Mouse (Mus musculus) heart, embryonic 12.5 days (tissue): Measurements from ENCODE around the gene Tctex1d1. TPM values are rescaled to one million over a fixed set of nuclear protein-coding genes. Genes with fewer than 3 reads are reported as not detected.

Source experiments
- ATAC-seq: fragments of 200-750 bp; cut with Nextera tagmentation; 2 replicates; pipeline ENCODE4 v1.8.0; 2017; ENCODE audit warnings: moderate TSS enrichment, moderate library complexity; ENCODE audit not compliant: insufficient number of reproducible peaks, low FRiP score
- H3K27ac ChIP-seq: fragments of 300-500 bp; sonication (generic); 2 replicates; pipeline ENCODE4 v1.5.1; 2016; ENCODE audit warnings: mild to moderate bottlenecking, moderate library complexity; ENCODE audit not compliant: poor library complexity, severe bottlenecking
- H3K27me3 ChIP-seq: fragments of 300-500 bp; sonication (generic); replicated peaks from 2 replicates; pipeline ENCODE4 v1.6.1; 2016; ENCODE audit warnings: mild to moderate bottlenecking, moderate library complexity
- H3K36me3 ChIP-seq: fragments of 300-500 bp; sonication (generic); 2 replicates; pipeline ENCODE4 v1.6.1; 2016; ENCODE audit warnings: mild to moderate bottlenecking, moderate library complexity
- H3K4me1 ChIP-seq: fragments of 300-500 bp; sonication (generic); replicated peaks from 2 replicates; pipeline ENCODE4 v1.6.1; 2016; ENCODE audit warnings: mild to moderate bottlenecking
- H3K4me2 ChIP-seq: fragments of 300-500 bp; sonication (generic); 2 replicates; pipeline ENCODE4 v1.6.1; 2016; ENCODE audit warnings: mild to moderate bottlenecking, moderate library complexity
- H3K4me3 ChIP-seq: fragments of 300-500 bp; sonication (generic); 2 replicates; pipeline ENCODE4 v1.5.1; 2016; ENCODE audit warnings: mild to moderate bottlenecking
- H3K9ac ChIP-seq: fragments of 300-500 bp; sonication (generic); 2 replicates; pipeline ENCODE4 v1.6.1; 2016; ENCODE audit warnings: mild to moderate bottlenecking, moderate library complexity
- H3K9me3 ChIP-seq: fragments of 300-500 bp; sonication (generic); replicated peaks from 2 replicates; pipeline ENCODE4 v1.6.1; 2016; ENCODE audit warnings: mild to moderate bottlenecking, moderate library complexity
- WGBS: fragments of 180-500 bp; shearing (Covaris S2); methylation state at CpG from one replicate; pipeline ENCODE4 v1.1.7; 2016; 5-methylcytosine and 5-hydroxymethylcytosine counted together
- polyA plus RNA-seq: library from polyadenylated mRNA; unstranded; fragments of >200 nt; fragmentation: Nextera tagmentation; extraction: Ambion mirVana; gene quantifications from 2 replicates; pipeline ENCODE4 v1.2.1, GENCODE M21; 2016

Gene Tctex1d1
- polyA plus RNA-seq, 1 experiment from 2014 or later = not detected

- H3K9ac ChIP-seq = no peak overlapping the region
- WGBS = 53% methylated on average over 6 of the region's 6 CpGs
- no peak for ATAC-seq
- H3K27me3 ChIP-seq = no peaks in the 10 kb centered on the region
- H3K4me2 ChIP-seq = no peak overlapping the region
- no peaks in the 10 kb centered on the region for H3K36me3 ChIP-seq
- no peaks in the 10 kb centered on the region for H3K9me3 ChIP-seq
- no peak overlapping the region for H3K27ac ChIP-seq
- no peak overlapping the region for H3K4me3 ChIP-seq
- H3K4me1 ChIP-seq = 0 out of 2 replicates have a peak, but pooled peaks cover 5% of the 10 kb centered on the region
Measured at GRCm38 (mm10) chr4:102988526-102988925, 10.1 kb downstream of the Tctex1d1 start.

GRCm38 (mm10) chr4:102989391-102989790 lies 11.0 kb downstream of the Tctex1d1 start:
- 78% methylated on average over 5 of the region's 5 CpGs for WGBS
- Histone ChIP-seq H3K4me2 (no peak overlapping the region), H3K36me3 (no peaks in the 10 kb centered on the region), H3K27me3 (no peaks in the 10 kb centered on the region), H3K4me3 (no peak overlapping the region), H3K27ac (no peak overlapping the region), H3K4me1 (0 out of 2 replicates have a peak, but pooled peaks cover 5% of the 10 kb centered on the region), H3K9ac (no peak overlapping the region), H3K9me3 (no peaks in the 10 kb centered on the region)
- no peak for ATAC-seq

GRCm38 (mm10) chr4:102990016-102990415 lies 11.6 kb downstream of the Tctex1d1 start:
- Histone ChIP-seq H3K4me1 (0 out of 2 replicates have a peak, but pooled peaks cover 5% of the 10 kb centered on the region), H3K4me2 (no peak overlapping the region), H3K9ac (no peak overlapping the region), H3K4me3 (no peak overlapping the region), H3K27ac (no peak overlapping the region), H3K27me3 (no peaks in the 10 kb centered on the region), H3K36me3 (no peaks in the 10 kb centered on the region), H3K9me3 (no peaks in the 10 kb centered on the region)
- ATAC-seq = no peak
- 70% methylated on average over 4 of the region's 4 CpGs for WGBS

- no peak overlapping the region for H3K27ac ChIP-seq
- H3K27me3 ChIP-seq = no peaks in the 10 kb centered on the region
- H3K4me1 ChIP-seq = 0 out of 2 replicates have a peak, but pooled peaks cover 5% of the 10 kb centered on the region
- no peak overlapping the region for H3K4me3 ChIP-seq
- WGBS = 81% methylated on average over 11 of the region's 11 CpGs
- ATAC-seq = no peak
- no peaks in the 10 kb centered on the region for H3K36me3 ChIP-seq
- no peak overlapping the region for H3K9ac ChIP-seq
- no peak overlapping the region for H3K4me2 ChIP-seq
- no peaks in the 10 kb centered on the region for H3K9me3 ChIP-seq
Measured at GRCm38 (mm10) chr4:102990595-102991340, 12.4 kb downstream of the Tctex1d1 start.

GRCm38 (mm10) chr4:102991685-102992084 lies 13.3 kb downstream of the Tctex1d1 start:
- Histone ChIP-seq H3K9ac (no peak overlapping the region), H3K4me3 (no peak overlapping the region), H3K9me3 (no peaks in the 10 kb centered on the region), H3K27me3 (no peaks in the 10 kb centered on the region), H3K4me2 (no peak overlapping the region), H3K36me3 (no peaks in the 10 kb centered on the region), H3K4me1 (0 out of 2 replicates have a peak, but pooled peaks cover 7% of the 10 kb centered on the region), H3K27ac (no peak overlapping the region)
- 83% methylated on average over 3 of the region's 3 CpGs for WGBS
- ATAC-seq = no peak

- Histone ChIP-seq H3K27me3 (no peaks in the 10 kb centered on the region), H3K27ac (no peak overlapping the region), H3K36me3 (no peaks in the 10 kb centered on the region), H3K9ac (no peak overlapping the region), H3K4me1 (peaks cover 10% of the 10 kb centered on the region; the same call in 1 of the 2 replicates), H3K4me3 (no peak overlapping the region), H3K4me2 (no peak overlapping the region), H3K9me3 (no peaks in the 10 kb centered on the region)
- WGBS = 84% methylated on average over 4 of the region's 4 CpGs
- ATAC-seq = no peak
Measured at GRCm38 (mm10) chr4:103004681-103005080, 26.3 kb downstream of the Tctex1d1 start.

GRCm38 (mm10) chr4:103005190-103005945 lies 27.0 kb downstream of the Tctex1d1 start:
- no peak for ATAC-seq
- no peaks in the 10 kb centered on the region for H3K36me3 ChIP-seq
- no peak overlapping the region for H3K9ac ChIP-seq
- peaks cover 10% of the 10 kb centered on the region; the same call in 1 of the 2 replicates for H3K4me1 ChIP-seq
- 58% methylated on average over 15 of the region's 15 CpGs for WGBS
- H3K9me3 ChIP-seq = no peaks in the 10 kb centered on the region
- H3K4me3 ChIP-seq = no peak overlapping the region
- H3K27me3 ChIP-seq = no peaks in the 10 kb centered on the region
- H3K4me2 ChIP-seq = no peak overlapping the region
- no peak overlapping the region for H3K27ac ChIP-seq

- WGBS = 59% methylated on average over 5 of the region's 5 CpGs
- Histone ChIP-seq H3K4me1 (peaks cover 10% of the 10 kb centered on the region; the same call in 1 of the 2 replicates), H3K4me3 (no peak overlapping the region), H3K27ac (no peak overlapping the region), H3K9me3 (no peaks in the 10 kb centered on the region), H3K36me3 (no peaks in the 10 kb centered on the region), H3K4me2 (no peak overlapping the region), H3K9ac (no peak overlapping the region), H3K27me3 (no peaks in the 10 kb centered on the region)
- no peak for ATAC-seq
Measured at GRCm38 (mm10) chr4:103006266-103006665, 27.9 kb downstream of the Tctex1d1 start.

- Histone ChIP-seq H3K4me1 (peaks cover 14% of the 10 kb centered on the region), H3K36me3 (no peaks in the 10 kb centered on the region), H3K4me2 (no peak overlapping the region; the same call in 1 of the 2 replicates), H3K4me3 (no peak overlapping the region), H3K27me3 (no peaks in the 10 kb centered on the region), H3K9me3 (no peaks in the 10 kb centered on the region), H3K9ac (no peak overlapping the region), H3K27ac (no peak overlapping the region)
- no peak for ATAC-seq
- WGBS = 29% methylated on average over 4 of the region's 4 CpGs
Measured at GRCm38 (mm10) chr4:103006943-103007418, 28.6 kb downstream of the Tctex1d1 start.

GRCm38 (mm10) chr4:103010734-103011133 lies 32.3 kb downstream of the Tctex1d1 start:
- Histone ChIP-seq H3K9me3 (no peaks in the 10 kb centered on the region), H3K27ac (no peak overlapping the region), H3K27me3 (no peaks in the 10 kb centered on the region), H3K9ac (no peak overlapping the region), H3K36me3 (no peaks in the 10 kb centered on the region), H3K4me1 (peaks cover 19% of the 10 kb centered on the region), H3K4me2 (no peak overlapping the region), H3K4me3 (no peak overlapping the region)
- ATAC-seq = no peak
- 89% methylated on average over 4 of the region's 4 CpGs for WGBS

GRCm38 (mm10) chr4:103011823-103012222 lies 33.4 kb downstream of the Tctex1d1 start:
- no peaks in the 10 kb centered on the region for H3K27me3 ChIP-seq
- no peaks in the 10 kb centered on the region for H3K36me3 ChIP-seq
- no peak overlapping the region for H3K27ac ChIP-seq
- no peaks in the 10 kb centered on the region for H3K9me3 ChIP-seq
- ATAC-seq = no peak
- WGBS = 38% methylated on average over 7 of the region's 7 CpGs
- no peak overlapping the region for H3K4me2 ChIP-seq
- no peak overlapping the region for H3K9ac ChIP-seq
- H3K4me3 ChIP-seq = no peak overlapping the region
- peaks cover 14% of the 10 kb centered on the region for H3K4me1 ChIP-seq
